In the genomic region with DNA sequence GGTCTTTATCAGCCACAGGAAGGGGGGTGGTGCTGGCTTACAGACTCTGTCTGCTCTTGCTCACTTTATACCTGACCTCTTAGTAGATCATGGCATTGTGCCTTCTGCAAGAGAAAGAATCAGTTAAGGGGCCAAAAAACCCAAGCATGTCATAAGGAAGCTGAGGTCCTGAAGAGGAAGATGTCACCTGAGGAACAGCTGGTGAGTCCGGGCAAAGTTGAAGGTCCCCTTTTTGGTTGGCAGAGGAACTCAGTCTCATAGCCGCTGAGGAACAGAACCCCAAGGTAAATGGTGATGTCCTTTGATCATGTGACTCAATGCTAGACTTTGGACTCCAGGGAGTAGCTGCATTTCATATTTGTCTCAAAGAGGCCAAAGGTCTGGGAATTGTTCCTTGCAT, we compare ENCODE assay signal across 26 mouse cellular contexts.
"Had no signal": no experiment of that assay in that cellular context is flagged by ENCODE, and none has a peak within 500 bp of the region (broad histone marks: within the 10 kb centered on the region; RNA-seq: fewer than 3 reads in every experiment).

No protein-coding gene starts in this region.

- H3K27me3 ChIP-seq: hindbrain, embryonic 12.5 days; kidney, embryonic 15.5 days; limb, embryonic 12.5 days; liver, embryonic 13.5 days; liver, embryonic 15.5 days had no signal

- H3K27ac ChIP-seq: gastrocnemius, adult 2 months; heart, adult 2 months; hindbrain, embryonic 10.5 days; hindbrain, embryonic 12.5 days; hindbrain, embryonic 14.5 days; kidney, embryonic 15.5 days; kidney, postnatal 0 days; layer of hippocampus, adult 2 months; left cerebral cortex, adult 2 months; limb, embryonic 10.5 days; limb, embryonic 12.5 days; liver, embryonic 13.5 days; liver, embryonic 15.5 days had no signal

- H3K9ac ChIP-seq: hindbrain, embryonic 12.5 days; hindbrain, embryonic 14.5 days; kidney, embryonic 15.5 days; limb, embryonic 12.5 days; liver, embryonic 13.5 days; liver, embryonic 15.5 days had no signal

- H3K4me3 ChIP-seq: gastrocnemius, adult 2 months; heart, adult 2 months; hindbrain, embryonic 10.5 days; hindbrain, embryonic 12.5 days; kidney, embryonic 15.5 days; layer of hippocampus, adult 2 months; left cerebral cortex, adult 2 months; limb, embryonic 10.5 days; limb, embryonic 12.5 days; liver, embryonic 13.5 days; liver, embryonic 15.5 days had no signal

- H3K4me2 ChIP-seq: heart, embryonic 11.5 days; hindbrain, embryonic 12.5 days; hindbrain, embryonic 14.5 days; kidney, embryonic 15.5 days; limb, embryonic 12.5 days; liver, embryonic 11.5 days; liver, embryonic 13.5 days; liver, embryonic 15.5 days had no signal

- H3K9me3 ChIP-seq: hindbrain, embryonic 10.5 days; hindbrain, embryonic 12.5 days; kidney, embryonic 15.5 days; limb, embryonic 10.5 days; limb, embryonic 12.5 days; liver, embryonic 13.5 days; liver, embryonic 15.5 days had no signal

- H3K4me1 ChIP-seq: hindbrain, embryonic 10.5 days; hindbrain, embryonic 12.5 days; limb, embryonic 10.5 days had no signal

- H3K36me3 ChIP-seq: hindbrain, embryonic 10.5 days; hindbrain, embryonic 12.5 days; kidney, embryonic 15.5 days; limb, embryonic 10.5 days; limb, embryonic 12.5 days; liver, embryonic 13.5 days; liver, embryonic 15.5 days had no signal

- ATAC-seq: hindbrain, embryonic 16.5 days; inflammation-experienced regulatory T-cells, adult 6 months; intestine, embryonic 16.5 days had no signal

- DNase-seq: gastrocnemius, adult 2 months; gastrocnemius, postnatal 10 days; gastrocnemius, postnatal 25 days; heart, adult 2 months; heart, postnatal 10 days; heart, postnatal 4 days; kidney, adult 8-10 months; kidney, postnatal 14 days; kidney, postnatal 4 days; liver; liver, embryonic 13.5 days had no signal
